Mouse (Mus musculus) cerebellum, adult 2 months (tissue): ENCODE measurements around the gene Gm1113. TPM values are rescaled to one million over a fixed set of nuclear protein-coding genes. Genes with fewer than 3 reads are reported as not detected.

Experiments used
- DNase-seq, 2 experiments: peaks; one replicate each; pipeline ENCODE4 v3.0.0; 2021
- H3K27ac ChIP-seq: fragments of 200-500 bp; 2 replicates; pipeline ENCODE4 v1.5.1; 2012; ENCODE audit warnings: low read length, control low read depth, inconsistent platforms; ENCODE audit not compliant: insufficient read depth
- H3K27me3 ChIP-seq: fragments of 200-500 bp; 2 replicates; pipeline ENCODE4 v1.6.1; 2012; ENCODE audit warnings: inconsistent platforms, mild to moderate bottlenecking, low read length, moderate library complexity; ENCODE audit not compliant: control insufficient read depth, insufficient read depth
- H3K4me1 ChIP-seq: fragments of 200-500 bp; 2 replicates; pipeline ENCODE4 v1.6.1; 2011; ENCODE audit warnings: low read length; ENCODE audit not compliant: control insufficient read depth, insufficient read depth
- H3K4me3 ChIP-seq: fragments of 200-500 bp; replicated peaks from 2 replicates; pipeline ENCODE3; 2011; ENCODE audit warnings: mild to moderate bottlenecking, low read depth, low read length, control low read depth; ENCODE audit not compliant: insufficient read depth
- CTCF ChIP-seq: fragments of 200-500 bp; IDR thresholded peaks from 2 replicates; pipeline ENCODE4 v1.5.1; 2011; ENCODE audit warnings: low read depth, mild to moderate bottlenecking, control low read depth, low read length, moderate library complexity, borderline replicate concordance; ENCODE audit not compliant: insufficient read depth
- POLR2A ChIP-seq: fragments of 200-500 bp; IDR thresholded peaks from 2 replicates; pipeline ENCODE4 v1.6.1; 2011; ENCODE audit warnings: low read length, control low read depth, borderline replicate concordance; ENCODE audit not compliant: insufficient read depth
- WGBS: fragments of 180-500 bp; shearing (Covaris S2); methylation state at CpG from one replicate; pipeline ENCODE4 v1.1.7; 2018; 5-methylcytosine and 5-hydroxymethylcytosine counted together
- polyA plus RNA-seq: library from polyadenylated mRNA; depleted of rRNA; stranded (reverse); fragments of >200 nt; gene quantifications from 2 replicates; pipeline ENCODE4 v1.2.3, GENCODE M21; 2012; rRNA removed

Gene Gm1113
- polyA plus RNA-seq, 1 experiment, result not detected

- WGBS, result 77% methylated on average over 8 of the region's 8 CpGs
- Histone ChIP-seq H3K4me3 (no peak overlapping the region), H3K4me1 (peaks cover 2% of the 10 kb centered on the region; the same call in 1 of the 2 replicates), H3K27me3 (no peaks in the 10 kb centered on the region; the same call in 1 of the 2 replicates), H3K27ac (no peak overlapping the region)
- DNase-seq, result no peak
- TF ChIP-seq CTCF (no peak), POLR2A (no peak)
Observed at GRCm38 (mm10) chr9:35467264-35467817, 50.7 kb downstream of the Gm1113 start.

- no peak for TF ChIP-seq CTCF
- no peak for TF ChIP-seq POLR2A
- no peak overlapping the region for H3K4me3 ChIP-seq
- 87% methylated on average over 8 of the region's 8 CpGs for WGBS
- no peaks in the 10 kb centered on the region for H3K4me1 ChIP-seq
- H3K27ac ChIP-seq, result no peak overlapping the region
- no peaks in the 10 kb centered on the region for H3K27me3 ChIP-seq
- DNase-seq, result no peak
Observed at GRCm38 (mm10) chr9:35459594-35459993, 58.5 kb downstream of the Gm1113 start.

Other genes starting within 250 kb of the Gm1113 start
- 13.2 and 15.6 TPM in 2 replicates for gene Cdon, start 97.1 kb downstream of the Gm1113 start, polyA plus RNA-seq
- gene Ddx25, start 40.3 kb upstream of the Gm1113 start, polyA plus RNA-seq, result 19.2 TPM in 2 replicates
- gene Pus3, start 40.3 kb upstream of the Gm1113 start, polyA plus RNA-seq, result 13.1 and 13.7 TPM in 2 replicates
- gene Pate2, start 52.0 kb upstream of the Gm1113 start, polyA plus RNA-seq, result 0.31 and 0.32 TPM in 2 replicates
- 7.7 and 8.6 TPM in 2 replicates for gene Hyls1, start 52.1 kb upstream of the Gm1113 start, polyA plus RNA-seq
- gene Pate4, start 93.7 kb upstream of the Gm1113 start, polyA plus RNA-seq, result not detected in 2 replicates
- not detected in 2 replicates for gene Pate3, start 129.9 kb upstream of the Gm1113 start, polyA plus RNA-seq
- not detected in 2 replicates for gene Pate1, start 169.1 kb upstream of the Gm1113 start, polyA plus RNA-seq
- gene Gm17677, start 222.8 kb upstream of the Gm1113 start, polyA plus RNA-seq, result not detected in 2 replicates